Mouse (Mus musculus) heart, postnatal 0 days (tissue): Measurements from ENCODE around the gene C2cd2.

Experiments
- CTCF ChIP-seq: IDR thresholded peaks from 2 replicates; pipeline ENCODE4 v1.5.1; 2016; ENCODE audit warnings: antibody characterized with exemption, control low read depth, low read depth
- EP300 ChIP-seq: IDR thresholded peaks from 2 replicates; pipeline ENCODE4 v1.6.1; 2016; ENCODE audit warnings: antibody characterized with exemption, low read depth

DNA sequence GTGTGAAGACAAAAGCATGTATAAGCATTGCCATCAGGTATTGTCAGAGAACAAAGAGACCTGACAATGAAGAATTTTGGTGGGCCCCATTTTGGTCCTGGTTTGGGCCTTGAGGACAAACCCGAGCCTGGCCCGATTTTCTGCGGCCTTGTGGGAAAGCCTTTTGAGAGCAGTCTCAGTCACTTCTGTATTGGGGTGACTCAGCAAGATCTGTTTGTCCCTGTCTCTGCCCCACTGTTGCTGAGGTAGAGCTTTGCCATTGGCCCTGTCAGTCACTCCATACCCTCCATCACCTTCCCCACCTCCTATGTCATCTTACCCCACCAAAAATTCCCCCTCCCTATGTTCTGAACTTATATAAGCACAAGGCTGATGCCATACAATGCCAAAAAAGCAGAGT, 15.3 kb upstream of the C2cd2 start:
- TF ChIP-seq EP300, result no peak
- TF ChIP-seq CTCF, result no peak
